Mouse (Mus musculus) spleen, postnatal 36 days (tissue): ENCODE results near the gene Atad3a.

Experiments used
- DNase-seq, 2 experiments: peaks; one replicate each; pipeline ENCODE4 v3.0.0; 2022; ENCODE audit warnings: low spot score in 2 of 2, mixed read lengths in 1 of 2

The Atad3a gene

GRCm38 (mm10) chr4:155739152-155739551 lies 21.7 kb downstream of the Atad3a start:
- no peak for DNase-seq

GRCm38 (mm10) chr4:155738262-155738661 lies 22.6 kb downstream of the Atad3a start:
- DNase-seq = no peak

DNA sequence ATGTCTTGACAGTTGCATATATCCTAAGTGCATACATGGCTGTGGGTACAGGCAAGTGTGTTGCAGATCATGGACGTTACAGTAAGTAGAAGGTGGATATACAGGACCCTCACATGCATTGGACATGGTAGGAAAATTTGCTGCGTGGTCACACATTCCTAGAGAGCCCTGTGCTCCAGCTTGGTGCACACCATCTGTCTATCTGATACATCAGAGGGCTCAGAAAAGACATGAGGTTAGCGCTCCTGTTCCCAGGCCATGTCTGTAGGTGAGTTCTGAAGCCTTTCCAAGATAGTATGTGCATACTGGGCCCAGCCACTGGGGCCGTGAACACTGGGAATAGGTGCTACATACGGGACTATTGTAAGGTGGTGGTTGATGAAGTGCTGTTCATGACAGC lies 24.5 kb downstream of the Atad3a start:
- no peak for DNase-seq

DNA sequence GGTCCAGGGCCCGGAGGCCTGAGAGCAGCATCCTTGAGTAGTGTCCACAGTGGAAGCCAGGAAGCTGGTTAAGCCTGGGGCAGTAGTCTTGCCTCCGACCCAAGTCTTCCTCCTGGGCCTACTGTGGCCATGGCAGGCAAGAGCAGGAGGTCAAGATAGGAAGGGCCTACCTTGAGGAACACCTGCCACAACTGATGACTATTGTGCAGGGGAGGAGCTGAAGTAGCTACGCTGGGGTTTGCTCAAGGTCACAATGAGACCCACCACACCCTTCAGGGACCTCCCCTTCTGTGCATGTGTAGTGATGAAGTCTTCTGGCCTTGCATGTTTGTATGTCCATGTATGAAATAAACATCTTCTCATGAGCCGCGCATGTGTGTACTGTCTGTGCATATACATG lies 25.1 kb downstream of the Atad3a start:
- DNase-seq = no peak

DNA sequence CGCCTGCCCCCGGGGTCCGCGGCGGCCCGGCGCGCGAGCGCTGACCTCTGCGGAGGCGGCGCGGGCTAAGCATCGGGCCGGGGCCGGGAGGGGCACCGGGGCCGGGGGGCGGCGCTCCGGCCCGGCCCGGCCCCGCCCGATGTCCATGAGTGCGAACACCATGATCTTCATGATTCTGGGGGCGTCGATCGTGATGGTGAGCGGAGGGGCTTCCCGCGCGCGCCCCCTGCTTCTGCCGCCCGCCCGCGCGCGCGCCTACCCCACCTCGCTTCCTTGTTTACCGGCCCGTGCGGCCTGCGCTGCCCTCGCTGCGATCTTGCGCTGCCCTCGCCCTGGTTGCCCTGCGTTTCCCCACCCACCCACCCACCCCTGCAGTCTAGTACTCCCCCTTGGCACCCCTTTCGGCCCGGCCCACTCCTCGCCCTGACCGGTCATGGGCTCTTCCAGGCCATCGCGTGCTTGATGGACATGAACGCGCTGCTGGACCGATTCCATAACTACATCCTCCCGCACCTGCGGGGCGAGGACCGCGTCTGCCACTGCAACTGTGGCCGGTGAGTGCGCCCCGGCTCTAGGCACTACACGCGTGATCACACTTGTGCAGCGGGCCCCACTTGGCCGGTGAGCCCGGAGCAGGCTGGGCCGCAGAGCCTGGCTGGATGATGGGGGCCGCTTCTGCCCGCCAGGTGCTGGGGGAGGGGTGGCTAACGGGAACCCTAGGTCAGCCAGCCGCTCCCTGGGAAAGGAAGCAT lies 25.8 kb downstream of the Atad3a start:
- peak; percentile 18 to 38 for DNase-seq

DNA sequence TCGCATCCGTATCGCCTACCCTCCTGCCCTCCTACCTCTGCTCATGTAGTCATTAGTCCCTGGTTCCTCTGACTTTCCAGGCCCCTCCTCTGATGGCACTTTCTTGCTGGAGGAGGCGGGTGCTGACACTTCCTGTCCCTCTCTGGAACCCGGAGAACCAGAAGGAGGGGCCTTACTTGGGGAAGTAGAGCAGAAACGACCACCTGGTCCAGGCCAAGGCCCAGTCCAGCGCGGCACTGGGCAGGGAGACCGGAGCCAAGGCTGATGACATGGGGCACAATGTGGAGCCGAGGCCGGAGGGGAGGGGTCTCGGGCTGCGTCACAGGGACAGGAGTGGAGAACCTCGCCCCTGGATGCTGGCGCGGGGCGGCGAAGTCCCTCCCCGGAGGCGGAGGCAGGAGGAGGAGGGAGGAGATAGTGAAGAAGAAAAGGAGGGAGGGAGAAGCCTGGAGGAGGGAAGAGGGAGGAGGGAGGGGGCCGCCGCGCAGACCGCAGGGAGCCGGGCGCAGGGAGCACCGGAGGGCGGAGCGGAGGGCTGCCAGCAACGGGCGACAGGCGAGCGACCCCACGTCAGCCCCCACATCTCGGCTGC lies 26.4 kb downstream of the Atad3a start, which contains the start of gene Tmem240:
TSS of gene Tmem240 (plus strand) at position 451 of the 592 bp plus-strand sequence.
- DNase-seq = peak; percentile 74 to 75

DNA sequence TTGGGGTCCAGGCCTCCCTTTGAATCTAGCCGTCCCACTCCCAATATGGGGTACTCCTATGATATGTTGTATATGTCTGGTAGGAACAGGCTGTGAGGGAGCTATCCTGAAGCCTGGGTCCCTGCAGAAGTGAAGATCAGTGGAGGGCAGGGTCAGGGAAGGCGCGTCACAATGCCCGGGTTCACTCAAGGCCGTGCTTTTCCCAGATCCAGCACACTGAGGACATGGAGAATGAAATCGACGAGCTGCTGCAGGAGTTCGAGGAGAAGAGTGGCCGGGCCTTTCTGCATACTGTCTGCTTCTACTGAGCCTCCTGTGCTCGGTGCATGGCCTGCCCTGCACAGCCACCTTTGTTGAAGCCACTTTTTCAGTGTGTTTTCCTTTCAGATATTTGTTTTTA lies 27.6 kb downstream of the Atad3a start:
- no peak for DNase-seq

DNA sequence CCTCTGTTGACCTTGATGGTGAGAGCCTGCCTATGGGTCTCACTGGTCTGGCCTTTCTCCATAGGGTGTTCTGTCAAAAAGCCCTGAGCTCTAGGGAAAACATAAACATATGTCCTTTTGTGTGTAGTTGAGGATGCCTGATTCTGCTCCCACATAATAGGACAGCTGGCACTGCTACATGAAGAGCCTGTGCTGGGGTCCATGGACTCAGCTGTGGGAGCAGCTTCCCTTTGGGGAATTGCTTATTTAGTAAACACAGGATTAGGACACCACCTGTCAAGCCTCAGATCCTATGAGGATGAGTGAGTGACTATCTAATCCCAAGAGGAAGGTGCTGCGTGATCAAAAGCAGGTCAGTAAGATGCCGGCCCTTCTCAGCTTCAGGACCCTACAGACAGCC lies 32.9 kb downstream of the Atad3a start:
- DNase-seq = no peak

DNA sequence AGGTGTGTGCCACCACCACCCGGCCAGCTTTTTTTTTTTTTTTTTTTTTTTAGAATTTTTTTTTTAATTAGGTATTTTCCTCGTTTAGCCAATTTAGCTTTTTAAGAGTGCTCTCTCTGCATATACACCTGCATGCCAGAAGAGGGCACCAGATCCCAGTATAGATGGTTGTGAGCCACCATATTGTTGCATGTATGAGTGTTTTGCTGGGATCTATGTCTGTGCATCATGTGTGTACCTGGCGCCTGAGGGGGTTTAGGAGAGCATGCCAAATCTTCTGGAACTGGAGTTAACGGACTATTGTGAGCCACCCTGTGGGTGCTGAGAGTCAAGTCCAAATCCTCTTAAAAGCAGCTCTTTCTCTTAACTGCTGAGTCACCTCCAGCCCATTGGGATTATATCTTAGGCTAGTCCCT lies 39.2 kb downstream of the Atad3a start:
- DNase-seq = peak in 1 of 2 experiments; percentile 29

GRCm38 (mm10) chr4:155710521-155711252 lies 50.2 kb downstream of the Atad3a start:
- no peak for DNase-seq

- DNase-seq = no peak
These were observed 51.9 kb downstream of the Atad3a start for GRCm38 (mm10) chr4:155708988-155709387.

DNA sequence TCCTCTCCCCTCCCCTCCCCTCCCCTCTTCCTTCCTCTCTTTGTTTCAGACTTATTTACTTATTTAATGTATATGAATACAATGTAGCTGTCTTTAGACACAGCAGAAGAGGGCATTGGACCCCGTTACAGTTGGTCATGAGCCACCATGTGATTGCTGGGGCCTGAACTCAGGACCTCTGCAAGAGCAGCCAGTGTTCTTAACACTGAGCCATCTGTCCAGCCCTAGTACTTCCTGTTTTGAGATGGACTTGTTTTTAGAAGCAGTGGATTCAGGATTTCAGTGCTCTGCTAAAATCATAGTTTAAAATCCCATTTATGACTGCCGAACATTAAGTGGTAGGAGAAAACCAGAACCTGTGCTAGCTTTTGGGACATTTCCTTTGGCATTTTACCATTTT lies 52.3 kb downstream of the Atad3a start:
- no peak for DNase-seq

GRCm38 (mm10) chr4:155705592-155705929 lies 55.3 kb downstream of the Atad3a start:
- DNase-seq = no peak

GRCm38 (mm10) chr4:155704721-155705591 lies 55.9 kb downstream of the Atad3a start, which contains the start of gene Ssu72:
Gene Ssu72, plus strand, starts transcription at chr4:155704800.
- DNase-seq = peak; percentile 88 to 92

DNA sequence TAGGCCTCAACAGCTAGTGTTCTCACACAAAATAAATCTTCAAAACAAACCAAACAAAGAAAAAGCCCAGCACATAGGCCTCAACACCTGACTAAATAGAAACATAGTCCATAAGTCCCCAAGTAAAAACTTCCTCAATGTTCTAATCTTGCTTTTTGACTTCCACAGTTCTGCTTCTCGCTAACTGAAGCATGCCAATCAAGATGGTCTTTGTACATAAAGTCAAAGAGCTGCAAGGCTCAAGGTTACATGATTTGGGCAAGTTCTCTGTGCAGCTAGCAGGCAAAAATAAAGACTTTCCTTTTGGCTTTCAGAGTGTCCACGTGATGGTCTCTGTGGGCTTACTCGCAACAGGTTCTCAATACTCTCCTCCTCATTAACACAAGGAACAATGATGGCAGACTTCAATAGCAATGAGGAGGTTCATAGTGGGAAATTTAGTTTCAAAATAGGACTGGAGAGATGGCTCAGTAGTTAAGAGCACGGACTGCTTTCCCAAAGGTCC lies 57.4 kb downstream of the Atad3a start:
- DNase-seq = no peak

- no peak for DNase-seq
These were observed 60.5 kb downstream of the Atad3a start for GRCm38 (mm10) chr4:155700425-155700824.

GRCm38 (mm10) chr4:155696261-155697255 lies 64.3 kb downstream of the Atad3a start:
- DNase-seq = no peak

DNA sequence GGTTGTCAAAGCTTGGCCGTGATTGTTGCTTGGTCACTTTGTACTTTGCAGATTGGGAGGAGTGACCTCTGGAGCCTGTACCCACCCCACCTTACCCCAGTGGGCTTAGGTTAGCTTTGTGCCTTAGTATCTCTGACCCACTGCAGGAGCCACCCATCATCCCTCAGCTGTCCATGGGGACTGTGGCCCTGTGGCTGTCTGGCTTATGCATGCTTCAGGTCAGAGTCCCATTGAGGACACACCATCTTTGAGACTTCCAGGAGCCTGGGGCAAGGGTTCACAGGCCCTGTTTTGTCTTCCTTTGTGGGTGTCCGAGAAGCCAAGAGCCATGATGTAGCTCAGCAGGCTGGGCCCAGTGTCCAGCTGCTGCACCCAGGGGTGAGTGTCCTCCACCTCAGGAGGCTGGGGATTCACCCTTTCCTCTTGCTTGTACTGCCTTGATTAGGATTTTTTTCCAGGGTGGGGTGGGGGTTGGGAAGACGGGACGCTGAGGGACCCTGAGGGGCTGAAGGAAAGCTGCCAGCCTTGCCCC lies 65.3 kb downstream of the Atad3a start:
- DNase-seq = no peak

- peak; percentile 43 to 63 for DNase-seq
These were observed 66.2 kb downstream of the Atad3a start for GRCm38 (mm10) chr4:155694482-155695401.
